Mouse (Mus musculus): ENCODE results near the gene Klhl25.
A peak's percentile ranks its signal among the peaks of the same experiment; 100 is the strongest.
"Not testable (repeated sequence)": the region's sequence is repeated elsewhere in the genome, so short reads cannot be mapped to it uniquely, and the experiment has no call there.

Gene Klhl25

GRCm38 (mm10) chr7:75873216-75873615 is 25.1 kb downstream of the Klhl25 start:
- DNase-seq (ENCODE audit: low read depth, low spot score), result no peak

- no peak for DNase-seq (ENCODE audit: low read depth, low spot score)
These were observed 25.6 kb downstream of the Klhl25 start for GRCm38 (mm10) chr7:75873746-75874145.

GRCm38 (mm10) chr7:75879436-75879835 is 31.3 kb downstream of the Klhl25 start:
- DNase-seq (ENCODE audit: low read depth, low spot score), result not testable (repeated sequence)

- DNase-seq (ENCODE audit: low read depth, low spot score), result no peak
These were observed 32.1 kb downstream of the Klhl25 start for GRCm38 (mm10) chr7:75880236-75880635.

- DNase-seq (ENCODE audit: low read depth, low spot score), result peak; percentile 86
These were observed 32.5 kb downstream of the Klhl25 start for GRCm38 (mm10) chr7:75880650-75881049.

- no peak for DNase-seq (ENCODE audit: low read depth, low spot score)
These were observed 33.3 kb downstream of the Klhl25 start for GRCm38 (mm10) chr7:75881376-75881775.

GRCm38 (mm10) chr7:75881791-75882190 is 33.7 kb downstream of the Klhl25 start:
- DNase-seq (ENCODE audit: low read depth, low spot score), result no peak

GRCm38 (mm10) chr7:75891466-75891865 is 43.4 kb downstream of the Klhl25 start:
- no peak for DNase-seq (ENCODE audit: low read depth, low spot score)

- no peak for DNase-seq (ENCODE audit: low read depth, low spot score)
These were observed 44.6 kb downstream of the Klhl25 start for GRCm38 (mm10) chr7:75892737-75893136.

GRCm38 (mm10) chr7:75893709-75894108 is 45.6 kb downstream of the Klhl25 start:
- DNase-seq (ENCODE audit: low read depth, low spot score), result no peak

GRCm38 (mm10) chr7:75897041-75897440 is 48.9 kb downstream of the Klhl25 start:
- no peak for DNase-seq (ENCODE audit: low read depth, low spot score)

GRCm38 (mm10) chr7:75899102-75899501 is 51.0 kb downstream of the Klhl25 start:
- no peak for DNase-seq (ENCODE audit: low read depth, low spot score)

GRCm38 (mm10) chr7:75899517-75899916 is 51.4 kb downstream of the Klhl25 start:
- no peak for DNase-seq (ENCODE audit: low read depth, low spot score)

- DNase-seq (ENCODE audit: low read depth, low spot score), result no peak
These were observed 51.8 kb downstream of the Klhl25 start for GRCm38 (mm10) chr7:75899954-75900353.

GRCm38 (mm10) chr7:75905145-75905544 is 57.0 kb downstream of the Klhl25 start:
- DNase-seq (ENCODE audit: low read depth, low spot score), result no peak

- peak; percentile 72 for DNase-seq (ENCODE audit: low read depth, low spot score)
These were observed 62.0 kb downstream of the Klhl25 start for GRCm38 (mm10) chr7:75910035-75910651.

- no peak for DNase-seq (ENCODE audit: low read depth, low spot score)
These were observed 62.5 kb downstream of the Klhl25 start for GRCm38 (mm10) chr7:75910652-75911035.

- DNase-seq (ENCODE audit: low read depth, low spot score), result peak; percentile 84
These were observed 65.8 kb downstream of the Klhl25 start for GRCm38 (mm10) chr7:75913952-75914351.

- not testable (repeated sequence) for DNase-seq (ENCODE audit: low read depth, low spot score)
These were observed 67.4 kb downstream of the Klhl25 start for GRCm38 (mm10) chr7:75915550-75915949.

- DNase-seq (ENCODE audit: low read depth, low spot score), result peak; percentile 3
These were observed 69.6 kb downstream of the Klhl25 start for GRCm38 (mm10) chr7:75917662-75918061.

- not testable (repeated sequence) for DNase-seq (ENCODE audit: low read depth, low spot score)
These were observed 71.6 kb downstream of the Klhl25 start for GRCm38 (mm10) chr7:75919745-75920144.
